Mouse (Mus musculus): ENCODE results near the gene Cd200. TPM values are rescaled to one million over a fixed set of nuclear protein-coding genes. Genes with fewer than 3 reads are reported as not detected.

Gene Cd200
- polyA plus RNA-seq, 1 experiment = 197 TPM

DNA sequence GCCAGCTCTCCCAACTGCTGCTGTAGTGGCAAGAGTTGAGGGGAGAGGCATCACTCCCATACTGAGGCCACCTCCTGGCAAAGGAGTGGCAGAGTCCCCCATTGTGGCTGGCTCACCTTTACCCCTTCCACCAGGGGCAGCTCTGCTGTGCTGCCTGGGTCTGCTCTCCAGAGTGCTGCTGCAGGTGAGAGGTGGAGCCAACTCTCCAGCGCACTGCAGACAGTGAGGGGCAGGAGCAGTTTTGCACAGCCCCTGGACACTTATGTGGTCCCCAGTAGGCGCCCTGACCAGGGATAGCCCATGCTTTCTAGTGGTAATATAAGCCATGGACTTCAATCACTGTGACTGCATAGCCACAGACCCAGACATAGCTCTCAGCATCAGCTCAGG is 74.5 kb downstream of the Cd200 start:
- no peak for DNase-seq (ENCODE audit: low spot score)

DNA sequence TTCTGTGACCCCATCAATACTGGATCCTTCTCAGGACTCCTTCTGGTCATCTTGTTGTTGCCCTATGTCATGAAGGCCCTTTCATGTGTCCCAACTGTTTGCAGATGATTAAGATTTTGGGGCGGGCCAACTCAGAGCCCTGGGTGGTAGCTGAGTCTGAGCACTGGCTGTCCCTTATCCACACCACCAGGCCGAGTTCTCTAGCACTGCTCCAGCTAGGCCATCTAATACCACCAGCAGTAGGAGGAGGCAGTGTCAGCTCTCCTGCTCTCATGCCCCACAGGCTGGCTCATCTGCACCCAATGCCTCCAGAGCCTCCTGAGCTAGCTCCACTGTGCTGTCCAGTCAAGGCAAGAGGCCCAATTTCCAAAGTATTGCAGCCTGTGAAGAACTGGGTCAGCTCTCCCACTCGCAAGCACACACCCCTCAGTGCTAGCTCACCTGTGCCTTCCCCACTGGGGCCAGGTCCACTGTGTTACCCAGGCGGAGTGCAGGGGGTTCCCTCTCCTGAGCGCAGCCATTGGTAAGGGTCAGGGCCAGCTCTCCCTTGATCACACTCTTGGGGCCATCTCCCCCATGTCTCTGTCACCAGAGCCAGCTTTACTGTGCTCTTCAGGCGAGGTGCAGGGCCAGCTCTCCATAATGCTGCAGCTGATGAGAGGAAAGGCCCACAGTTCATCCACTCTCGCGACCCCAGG is 75.0 kb downstream of the Cd200 start:
- DNase-seq (ENCODE audit: low spot score) = no peak

DNA sequence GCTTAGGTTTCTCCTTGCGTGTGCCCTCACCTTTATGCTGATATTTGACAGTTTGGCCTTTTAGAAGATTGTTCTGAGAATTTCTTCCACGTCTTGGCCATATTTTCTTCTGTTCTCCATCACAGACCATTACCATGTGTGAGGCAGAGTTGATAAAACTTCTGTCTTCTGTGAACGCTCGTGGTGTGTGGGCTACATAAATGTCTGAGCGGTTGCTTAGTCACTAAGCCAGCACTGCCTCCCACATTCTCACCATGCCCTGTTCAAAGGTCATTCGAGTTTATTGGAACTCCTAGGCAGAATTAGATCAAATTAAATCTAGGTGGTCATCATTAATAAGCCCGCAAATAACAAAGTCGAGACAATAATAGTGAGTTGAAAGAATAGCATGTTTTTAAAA is 76.3 kb downstream of the Cd200 start:
- DNase-seq (ENCODE audit: low spot score) = no peak

Other genes starting within 250 kb of the Cd200 start
- 1.0 and 1.3 TPM in 2 replicates for gene Btla, start 184.7 kb downstream of the Cd200 start, polyA plus RNA-seq (2012; rRNA removed)
- 0.27 and 0.48 TPM in 2 replicates for gene Gm609, start 83.9 kb upstream of the Cd200 start, polyA plus RNA-seq (2012; rRNA removed)
- not detected in 2 replicates for gene Gm17783, start 123.0 kb upstream of the Cd200 start, polyA plus RNA-seq (2012; rRNA removed)
- not detected in 2 replicates for gene Slc9c1, start 126.3 kb upstream of the Cd200 start, polyA plus RNA-seq (2012; rRNA removed)
- gene Gcsam, start 201.3 kb upstream of the Cd200 start, polyA plus RNA-seq (2012; rRNA removed) = 0.32 and 0.45 TPM in 2 replicates
- 1.6 and 2.5 TPM in 2 replicates for gene BC016579, start 245.0 kb upstream of the Cd200 start, polyA plus RNA-seq (2012; rRNA removed)

All from urinary bladder, adult 2 months (tissue).